Mouse (Mus musculus) thymus, adult 2 months (tissue): ENCODE results near the gene Pigyl. TPM values are rescaled to one million over a fixed set of nuclear protein-coding genes. Genes with fewer than 3 reads are reported as not detected.

ENCODE experiments used
- DNase-seq: peaks from one replicate; pipeline ENCODE4 v3.0.0; 2021
- H3K27ac ChIP-seq: fragments of 200-500 bp; 2 replicates; pipeline ENCODE4 v1.5.1; 2012; ENCODE audit warnings: low read length, control low read depth; ENCODE audit not compliant: control insufficient read depth, insufficient read depth
- H3K27me3 ChIP-seq: fragments of 200-500 bp; 2 replicates; pipeline ENCODE4 v1.6.1; 2012; ENCODE audit warnings: mild to moderate bottlenecking, low read length, moderate library complexity, mixed read lengths; ENCODE audit not compliant: control insufficient read depth, insufficient read depth
- H3K36me3 ChIP-seq: fragments of 200-500 bp; 2 replicates; pipeline ENCODE4 v1.6.1; 2012; ENCODE audit warnings: mild to moderate bottlenecking, low read length, moderate library complexity; ENCODE audit not compliant: control insufficient read depth, insufficient read depth
- H3K4me1 ChIP-seq: fragments of 200-500 bp; replicated peaks from 2 replicates; pipeline ENCODE4 v1.6.1; 2012; ENCODE audit warnings: low read length; ENCODE audit not compliant: control insufficient read depth, insufficient read depth
- H3K4me3 ChIP-seq: fragments of 200-500 bp; 2 replicates; pipeline ENCODE4 v1.5.1; 2012; ENCODE audit warnings: mild to moderate bottlenecking, low read length, control low read depth, moderate library complexity; ENCODE audit not compliant: control insufficient read depth, insufficient read depth
- CTCF ChIP-seq: fragments of 200-500 bp; IDR thresholded peaks from 2 replicates; pipeline ENCODE4 v1.5.1; 2012; ENCODE audit warnings: mild to moderate bottlenecking, control low read depth, low read length, moderate library complexity, borderline replicate concordance; ENCODE audit not compliant: control insufficient read depth, poor library complexity, insufficient read depth; ENCODE audit errors: extremely low read depth
- POLR2A ChIP-seq: fragments of 200-500 bp; IDR thresholded peaks from 2 replicates; pipeline ENCODE4 v1.6.1; 2012; ENCODE audit warnings: mild to moderate bottlenecking, low read length, control low read depth, moderate library complexity; ENCODE audit not compliant: control insufficient read depth, poor library complexity, insufficient read depth; ENCODE audit errors: extremely low read depth
- WGBS: fragments of 180-500 bp; shearing (Covaris S2); methylation state at CpG from one replicate; pipeline ENCODE4 v1.1.7; 2018; 5-methylcytosine and 5-hydroxymethylcytosine counted together
- polyA plus RNA-seq: library from polyadenylated mRNA; depleted of rRNA; stranded (reverse); fragments of >200 nt; gene quantifications from 2 replicates; pipeline ENCODE4 v1.2.3, GENCODE M21; 2012

Pigyl gene
- polyA plus RNA-seq, 1 experiment, result 83.0 TPM

GRCm38 (mm10) chr9:22131226-22131981, 25.2 kb upstream of the Pigyl start:
- Histone ChIP-seq H3K4me1 (peaks cover 54% of the 10 kb centered on the region), H3K36me3 (peaks cover 13% of the 10 kb centered on the region; the same call in 1 of the 2 replicates), H3K27ac (peak overlapping the region; percentile 75), H3K27me3 (no peaks in the 10 kb centered on the region), H3K4me3 (peak overlapping the region; percentile 84)
- WGBS, result 2% methylated on average over 35 of the region's 35 CpGs
- peak; percentile 86 for DNase-seq
- TF ChIP-seq POLR2A (peak; percentile 82), CTCF (no peak)

- peaks cover 6% of the 10 kb centered on the region; the same call in 1 of the 2 replicates for H3K36me3 ChIP-seq
- peak overlapping the region; percentile 75 for H3K27ac ChIP-seq
- peaks cover 61% of the 10 kb centered on the region for H3K4me1 ChIP-seq
- no peak for DNase-seq
- TF ChIP-seq POLR2A, result no peak
- TF ChIP-seq CTCF, result no peak
- peak overlapping the region; percentile 84 for H3K4me3 ChIP-seq
- WGBS, result 80% methylated on average over 11 of the region's 11 CpGs
- no peaks in the 10 kb centered on the region for H3K27me3 ChIP-seq
Measured at GRCm38 (mm10) chr9:22132220-22132619, 24.4 kb upstream of the Pigyl start.

GRCm38 (mm10) chr9:22134246-22134890, 22.3 kb upstream of the Pigyl start:
- 74% methylated on average over 7 of the region's 7 CpGs for WGBS
- H3K27me3 ChIP-seq, result no peaks in the 10 kb centered on the region
- no peak for DNase-seq
- H3K27ac ChIP-seq, result peak overlapping the region; percentile 93
- no peaks in the 10 kb centered on the region for H3K36me3 ChIP-seq
- TF ChIP-seq CTCF, result no peak
- no peak for TF ChIP-seq POLR2A
- H3K4me3 ChIP-seq, result no peak overlapping the region
- peaks cover 61% of the 10 kb centered on the region for H3K4me1 ChIP-seq

GRCm38 (mm10) chr9:22134988-22135643, 21.5 kb upstream of the Pigyl start:
- WGBS, result 65% methylated on average over 9 of the region's 9 CpGs
- TF ChIP-seq POLR2A, result no peak
- no peak for TF ChIP-seq CTCF
- H3K27ac ChIP-seq, result peak overlapping the region; percentile 93

GRCm38 (mm10) chr9:22135644-22136390, 20.8 kb upstream of the Pigyl start, which contains the start of gene Acp5:
Gene Acp5, minus strand, starts transcription at chr9:22135711.
- TF ChIP-seq CTCF (no peak), POLR2A (no peak)
- no peaks in the 10 kb centered on the region for H3K36me3 ChIP-seq
- peaks cover 47% of the 10 kb centered on the region for H3K4me1 ChIP-seq
- no peak within 1 kb of the TSS for H3K4me3 ChIP-seq
- no peaks in the 10 kb centered on the region for H3K27me3 ChIP-seq
- no peak for DNase-seq
- 61% methylated on average over 7 of the region's 7 CpGs for WGBS
- H3K27ac ChIP-seq, result peak within 1 kb of the TSS; percentile 93

More at GRCm38 (mm10) chr9:22134988-22135643, 21.5 kb upstream of the Pigyl start:
- H3K27me3 ChIP-seq, result no peaks in the 10 kb centered on the region
- H3K36me3 ChIP-seq, result no peaks in the 10 kb centered on the region
- H3K4me3 ChIP-seq, result no peak overlapping the region
- H3K4me1 ChIP-seq, result peaks cover 54% of the 10 kb centered on the region
- DNase-seq, result no peak

- no peak for DNase-seq
- Histone ChIP-seq H3K4me3 (no peak overlapping the region), H3K27me3 (no peaks in the 10 kb centered on the region), H3K36me3 (no peaks in the 10 kb centered on the region), H3K4me1 (peaks cover 40% of the 10 kb centered on the region), H3K27ac (peak overlapping the region; percentile 88)
- TF ChIP-seq CTCF (no peak), POLR2A (no peak)
- WGBS, result 85% methylated on average over 23 of the region's 23 CpGs
Measured at GRCm38 (mm10) chr9:22136765-22137547, 19.7 kb upstream of the Pigyl start.
